Mouse (Mus musculus): Measurements from ENCODE around the gene Olig2.

The Olig2 gene

GRCm38 (mm10) chr16:91270982-91271549, 45.8 kb downstream of the Olig2 start:
- no peak for DNase-seq

- DNase-seq, result no peak
Measured at GRCm38 (mm10) chr16:91271634-91272033, 46.4 kb downstream of the Olig2 start.

All from cerebellum, adult 18-20 months (tissue).